Mouse (Mus musculus): ENCODE results near the gene Olfr220. TPM values are rescaled to one million over a fixed set of nuclear protein-coding genes. Genes with fewer than 3 reads are reported as not detected.
A peak's percentile ranks its signal among the peaks of the same experiment; 100 is the strongest.

The Olfr220 gene
- total RNA-seq (2015) (not detected in 2 replicates), total RNA-seq (2017) (not detected in 2 replicates)

- ATAC-seq (ENCODE audit: poor library complexity, severe bottlenecking): no peak
Measured at GRCm38 (mm10) chr1:174441782-174442181, at the start of gene Olfr220. Gene Olfr220 (plus strand): TSS chr1:174442082.

GRCm38 (mm10) chr1:174422959-174423358 is 18.9 kb upstream of the Olfr220 start:
- no peak for ATAC-seq (ENCODE audit: poor library complexity, severe bottlenecking)

- ATAC-seq (ENCODE audit: poor library complexity, severe bottlenecking): no peak
Measured at GRCm38 (mm10) chr1:174423764-174424163, 18.1 kb upstream of the Olfr220 start, which contains the start of gene Olfr414. Gene Olfr414 (plus strand): TSS chr1:174424064.

- ATAC-seq (ENCODE audit: poor library complexity, severe bottlenecking): no peak
Measured at GRCm38 (mm10) chr1:174426180-174426986, 15.5 kb upstream of the Olfr220 start.

GRCm38 (mm10) chr1:174427402-174427801 is 14.5 kb upstream of the Olfr220 start:
- ATAC-seq (ENCODE audit: poor library complexity, severe bottlenecking): peak; percentile 8; the same call in 1 of the 2 replicates

- no peak for ATAC-seq (ENCODE audit: poor library complexity, severe bottlenecking)
Measured at GRCm38 (mm10) chr1:174428407-174428806, 13.5 kb upstream of the Olfr220 start.

GRCm38 (mm10) chr1:174434121-174434520 is 7.8 kb upstream of the Olfr220 start:
- peak; percentile 69 for ATAC-seq (ENCODE audit: poor library complexity, severe bottlenecking)

- no peak for ATAC-seq (ENCODE audit: poor library complexity, severe bottlenecking)
Measured at GRCm38 (mm10) chr1:174455100-174455499, 13.2 kb downstream of the Olfr220 start.

GRCm38 (mm10) chr1:174465385-174465784 is 23.5 kb downstream of the Olfr220 start:
- no peak for ATAC-seq (ENCODE audit: poor library complexity, severe bottlenecking)

- peak; percentile 53 for ATAC-seq (ENCODE audit: poor library complexity, severe bottlenecking)
Measured at GRCm38 (mm10) chr1:174466240-174466639, 24.4 kb downstream of the Olfr220 start.

- peak; percentile 83 for ATAC-seq (ENCODE audit: poor library complexity, severe bottlenecking)
Measured at GRCm38 (mm10) chr1:174469736-174470135, 27.9 kb downstream of the Olfr220 start.

GRCm38 (mm10) chr1:174482567-174482966 is 40.7 kb downstream of the Olfr220 start:
- ATAC-seq (ENCODE audit: poor library complexity, severe bottlenecking): no peak

GRCm38 (mm10) chr1:174500064-174500463 is 58.2 kb downstream of the Olfr220 start:
- no peak for ATAC-seq (ENCODE audit: poor library complexity, severe bottlenecking)

Other genes with a start within 250 kb of the Olfr220 start
- gene Olfr419, start 190.0 kb upstream of the Olfr220 start, total RNA-seq (2015): not detected in 2 replicates
- gene Olfr419, start 190.0 kb upstream of the Olfr220 start, total RNA-seq (2017): not detected in 2 replicates
- gene Mptx1, start 111.6 kb upstream of the Olfr220 start, total RNA-seq (2015): not detected in 2 replicates
- gene Mptx1, start 111.6 kb upstream of the Olfr220 start, total RNA-seq (2017): not detected in 2 replicates
- gene Olfr417, start 77.0 kb upstream of the Olfr220 start, total RNA-seq (2015): not detected in 2 replicates
- 0.04 TPM in 1 of 2 replicates, not detected in the other for gene Olfr417, start 77.0 kb upstream of the Olfr220 start, total RNA-seq (2017)
- gene Olfr248, start 51.0 kb upstream of the Olfr220 start, total RNA-seq (2015): not detected in 2 replicates
- gene Olfr248, start 51.0 kb upstream of the Olfr220 start, total RNA-seq (2017): not detected in 2 replicates
- gene Olfr414, start 18.0 kb upstream of the Olfr220 start, total RNA-seq (2015): not detected in 2 replicates
- not detected in 2 replicates for gene Olfr414, start 18.0 kb upstream of the Olfr220 start, total RNA-seq (2017)
- gene Fmn2, start 59.7 kb downstream of the Olfr220 start, total RNA-seq (2015): not detected in 2 replicates
- not detected in 2 replicates for gene Fmn2, start 59.7 kb downstream of the Olfr220 start, total RNA-seq (2017)